Mouse (Mus musculus): Measurements from ENCODE around the gene Csnk2a2. TPM values are rescaled to one million over a fixed set of nuclear protein-coding genes. Genes with fewer than 3 reads are reported as not detected.
A peak's percentile ranks its signal among the peaks of the same experiment; 100 is the strongest.

Gene Csnk2a2
- polyA plus RNA-seq, 1 experiment from 2014 or later: 5.5 TPM

DNA sequence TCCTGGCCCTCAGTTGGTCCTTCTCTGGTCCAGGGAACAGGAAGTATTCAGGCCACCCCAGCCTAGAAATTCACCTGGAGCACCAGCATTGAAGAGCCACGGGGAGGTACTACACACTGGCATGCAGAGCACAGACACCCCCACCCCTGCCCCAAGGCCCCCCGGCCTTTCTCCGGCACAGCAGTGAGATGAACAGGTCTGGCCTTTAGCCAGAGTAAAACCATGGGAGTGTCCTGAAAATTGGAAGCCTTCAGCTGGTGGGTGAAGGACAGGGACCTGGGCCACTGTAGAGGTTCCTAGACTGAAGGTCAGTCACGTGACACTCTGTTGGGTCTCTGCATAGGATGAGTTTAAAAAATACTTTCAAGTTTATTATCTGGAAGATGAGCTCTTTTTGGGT lies 44.8 kb downstream of the Csnk2a2 start:
- no peak for ATAC-seq
- Histone ChIP-seq H3K27me3 (replicated peaks; ENCODE audit: control insufficient read depth, insufficient read depth, low read length) (no peaks in the 10 kb centered on the region), H3K4me1 (ENCODE audit: control insufficient read depth, insufficient read depth, low read length) (no peaks in the 10 kb centered on the region), H3K9me3 (ENCODE audit: control insufficient read depth, low read length) (no peaks in the 10 kb centered on the region), H3K9ac (ENCODE audit: low read depth, low read length) (no peak overlapping the region), H3K4me3 (ENCODE audit: low read length) (no peak overlapping the region), H3K4me2 (ENCODE audit: low read depth, low read length) (no peak overlapping the region), H3K36me3 (ENCODE audit: control insufficient read depth, insufficient read depth, low read length) (peaks cover 3% of the 10 kb centered on the region), H3K27ac (ENCODE audit: low read length) (no peak overlapping the region)
- 92% methylated on average over 4 of the region's 4 CpGs for WGBS

DNA sequence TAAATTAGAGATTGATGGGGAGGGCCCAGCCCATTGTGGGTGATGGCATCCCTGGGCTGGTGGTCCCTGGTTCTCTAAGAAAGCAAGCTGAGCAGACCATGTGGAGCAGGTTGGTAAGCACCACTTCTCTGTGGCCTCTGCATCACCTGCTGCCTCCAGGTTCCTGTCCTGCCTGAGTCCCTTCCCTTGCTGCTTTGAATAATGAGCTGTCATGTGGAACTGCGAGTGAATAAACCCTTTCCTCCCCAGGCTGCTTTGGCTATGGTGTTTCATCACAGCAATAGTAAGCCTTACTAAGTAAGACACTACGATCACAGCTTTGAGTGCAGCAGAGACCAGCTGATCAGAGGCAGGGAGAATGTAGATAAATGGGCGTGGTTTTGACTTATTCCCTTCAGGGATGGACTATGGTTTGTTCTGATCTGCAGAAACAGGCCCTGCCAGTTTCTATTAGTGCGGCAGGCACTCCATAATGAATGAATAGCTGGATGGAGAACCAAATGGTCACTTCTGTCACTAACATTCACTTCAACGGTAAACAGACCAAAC lies 48.3 kb downstream of the Csnk2a2 start:
- ATAC-seq: peak; percentile 64
- H3K27me3 ChIP-seq (replicated peaks; ENCODE audit: control insufficient read depth, insufficient read depth, low read length): no peaks in the 10 kb centered on the region
- no peaks in the 10 kb centered on the region for H3K9me3 ChIP-seq (ENCODE audit: control insufficient read depth, low read length)
- H3K4me2 ChIP-seq (ENCODE audit: low read depth, low read length): no peak overlapping the region
- H3K4me1 ChIP-seq (ENCODE audit: control insufficient read depth, insufficient read depth, low read length): no peaks in the 10 kb centered on the region
- WGBS: 41% methylated on average over 5 of the region's 5 CpGs
- no peaks in the 10 kb centered on the region for H3K36me3 ChIP-seq (ENCODE audit: control insufficient read depth, insufficient read depth, low read length)
- H3K4me3 ChIP-seq (ENCODE audit: low read length): no peak overlapping the region
- no peak overlapping the region for H3K9ac ChIP-seq (ENCODE audit: low read depth, low read length)
- H3K27ac ChIP-seq (ENCODE audit: low read length): no peak overlapping the region

DNA sequence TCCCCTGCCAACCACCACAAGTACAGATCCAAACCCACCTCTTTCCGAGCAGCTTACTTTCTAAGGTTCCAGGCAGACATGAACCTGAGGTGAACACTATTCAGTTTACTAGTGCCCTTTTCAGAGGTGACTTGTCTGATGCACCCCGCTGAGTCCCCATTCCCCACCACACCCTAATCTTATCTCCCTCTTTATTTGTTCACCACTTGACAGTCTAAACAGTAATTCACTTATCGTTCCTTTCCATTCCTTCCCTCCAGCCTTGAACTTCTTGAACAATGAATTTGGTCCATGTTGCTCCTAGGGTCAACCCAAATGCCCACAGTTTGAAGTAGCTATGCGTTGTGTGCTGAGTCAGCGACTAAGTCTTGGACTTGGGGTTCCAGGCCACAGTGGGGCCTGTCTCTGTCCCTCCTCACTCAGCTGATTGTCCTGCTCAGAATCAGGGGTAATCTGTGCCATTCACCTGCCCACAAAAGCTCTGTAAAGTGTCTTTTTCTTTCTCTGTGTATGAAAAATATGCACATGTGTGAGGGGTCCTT lies 49.6 kb downstream of the Csnk2a2 start:
- no peak for ATAC-seq
- Histone ChIP-seq H3K27me3 (replicated peaks; ENCODE audit: control insufficient read depth, insufficient read depth, low read length) (no peaks in the 10 kb centered on the region), H3K9ac (ENCODE audit: low read depth, low read length) (no peak overlapping the region), H3K4me1 (ENCODE audit: control insufficient read depth, insufficient read depth, low read length) (no peaks in the 10 kb centered on the region), H3K4me3 (ENCODE audit: low read length) (no peak overlapping the region), H3K36me3 (ENCODE audit: control insufficient read depth, insufficient read depth, low read length) (no peaks in the 10 kb centered on the region), H3K4me2 (ENCODE audit: low read depth, low read length) (no peak overlapping the region), H3K27ac (ENCODE audit: low read length) (no peak overlapping the region), H3K9me3 (ENCODE audit: control insufficient read depth, low read length) (no peaks in the 10 kb centered on the region)
- WGBS: 68% methylated on average over 5 of the region's 5 CpGs

DNA sequence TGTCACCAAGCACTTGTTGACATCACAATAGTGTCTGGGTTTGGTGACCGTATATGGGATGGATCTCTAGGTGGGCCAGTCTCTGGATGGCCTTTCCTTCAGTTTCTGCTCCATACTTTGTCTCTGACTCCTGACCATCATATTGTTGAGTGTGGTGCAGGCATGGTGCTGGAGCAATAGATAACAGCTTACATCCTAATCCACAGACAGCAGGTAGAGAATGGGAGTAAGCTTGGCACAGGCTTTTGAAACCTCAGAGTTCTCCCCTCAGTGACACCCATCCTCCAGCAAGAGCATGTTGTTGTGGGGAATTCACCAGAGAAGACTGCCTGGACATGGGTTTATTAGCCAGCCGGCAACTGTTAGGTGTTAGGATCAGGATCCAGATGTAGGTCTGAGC lies 50.4 kb downstream of the Csnk2a2 start:
- no peaks in the 10 kb centered on the region for H3K36me3 ChIP-seq (ENCODE audit: control insufficient read depth, insufficient read depth, low read length)
- H3K9ac ChIP-seq (ENCODE audit: low read depth, low read length): no peak overlapping the region
- H3K4me1 ChIP-seq (ENCODE audit: control insufficient read depth, insufficient read depth, low read length): no peaks in the 10 kb centered on the region
- WGBS: 91% methylated on average over 2 of the region's 2 CpGs
- no peaks in the 10 kb centered on the region for H3K9me3 ChIP-seq (ENCODE audit: control insufficient read depth, low read length)
- H3K4me3 ChIP-seq (ENCODE audit: low read length): no peak overlapping the region
- no peaks in the 10 kb centered on the region for H3K27me3 ChIP-seq (replicated peaks; ENCODE audit: control insufficient read depth, insufficient read depth, low read length)
- H3K4me2 ChIP-seq (ENCODE audit: low read depth, low read length): no peak overlapping the region
- H3K27ac ChIP-seq (ENCODE audit: low read length): no peak overlapping the region
- ATAC-seq: no peak

DNA sequence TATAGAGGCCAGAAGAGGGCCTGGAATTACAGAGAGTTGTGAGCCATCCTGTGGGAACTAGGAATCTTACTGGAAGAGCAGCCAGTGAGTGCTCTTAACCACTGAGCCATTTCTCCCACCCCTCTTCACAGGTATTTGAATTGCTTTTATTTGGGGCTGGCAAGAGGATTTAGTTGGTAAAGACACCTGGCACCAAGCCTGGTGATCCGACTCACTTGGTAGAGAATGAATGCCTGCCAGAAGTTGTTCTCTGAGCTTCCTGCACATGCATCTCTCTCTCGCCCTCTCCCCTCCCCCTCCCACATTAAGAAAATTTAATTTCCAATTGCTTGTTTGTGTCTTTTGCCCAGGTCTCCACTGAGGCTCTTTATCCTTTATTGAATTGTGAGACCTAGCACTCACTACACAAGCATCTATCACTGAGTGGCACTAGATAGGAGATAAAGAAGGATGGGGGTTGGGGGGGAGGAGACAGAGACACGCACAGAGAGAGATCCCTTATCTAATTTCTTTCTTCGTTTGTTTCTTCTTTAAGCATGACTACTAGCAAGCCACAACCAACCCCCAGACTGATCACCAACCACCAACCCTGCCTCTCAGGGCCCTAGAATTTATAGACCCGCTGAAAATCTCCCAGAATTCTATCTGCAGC lies 52.4 kb downstream of the Csnk2a2 start:
- WGBS: 51% methylated on average over 5 of the region's 5 CpGs
- Histone ChIP-seq H3K4me1 (ENCODE audit: control insufficient read depth, insufficient read depth, low read length) (peaks cover 13% of the 10 kb centered on the region), H3K9ac (ENCODE audit: low read depth, low read length) (no peak overlapping the region), H3K4me3 (ENCODE audit: low read length) (no peak overlapping the region), H3K36me3 (ENCODE audit: control insufficient read depth, insufficient read depth, low read length) (no peaks in the 10 kb centered on the region), H3K9me3 (ENCODE audit: control insufficient read depth, low read length) (no peaks in the 10 kb centered on the region), H3K27ac (ENCODE audit: low read length) (no peak overlapping the region), H3K27me3 (replicated peaks; ENCODE audit: control insufficient read depth, insufficient read depth, low read length) (no peaks in the 10 kb centered on the region), H3K4me2 (ENCODE audit: low read depth, low read length) (no peak overlapping the region)
- ATAC-seq: no peak

DNA sequence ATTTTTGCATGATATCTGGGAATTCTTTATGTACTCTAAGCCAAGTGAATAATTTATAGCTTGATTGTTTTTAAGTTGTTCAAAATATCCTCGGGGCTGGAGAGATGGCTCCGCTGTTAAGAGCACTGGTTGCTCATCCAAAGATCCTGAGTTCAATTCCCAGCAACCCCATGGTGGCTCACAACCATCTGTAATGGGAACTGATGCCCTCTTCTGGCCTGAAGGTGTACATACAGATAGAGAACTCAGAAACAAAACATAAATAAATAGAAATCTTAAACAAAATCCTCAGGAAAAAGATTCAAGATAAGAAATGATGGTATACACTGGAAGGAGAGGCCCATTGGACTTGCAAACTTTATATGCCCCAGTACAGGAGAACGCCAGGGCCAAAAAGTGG lies 53.9 kb downstream of the Csnk2a2 start:
- no peaks in the 10 kb centered on the region for H3K27me3 ChIP-seq (replicated peaks; ENCODE audit: control insufficient read depth, insufficient read depth, low read length)
- H3K9me3 ChIP-seq (ENCODE audit: control insufficient read depth, low read length): no peaks in the 10 kb centered on the region
- H3K36me3 ChIP-seq (ENCODE audit: control insufficient read depth, insufficient read depth, low read length): no peaks in the 10 kb centered on the region
- no peak overlapping the region for H3K9ac ChIP-seq (ENCODE audit: low read depth, low read length)
- no peak overlapping the region for H3K4me2 ChIP-seq (ENCODE audit: low read depth, low read length)
- no peak overlapping the region for H3K4me3 ChIP-seq (ENCODE audit: low read length)
- peaks cover 23% of the 10 kb centered on the region for H3K4me1 ChIP-seq (ENCODE audit: control insufficient read depth, insufficient read depth, low read length)
- 89% methylated on average over 3 of the region's 3 CpGs for WGBS
- no peak overlapping the region for H3K27ac ChIP-seq (ENCODE audit: low read length)
- ATAC-seq: no peak

DNA sequence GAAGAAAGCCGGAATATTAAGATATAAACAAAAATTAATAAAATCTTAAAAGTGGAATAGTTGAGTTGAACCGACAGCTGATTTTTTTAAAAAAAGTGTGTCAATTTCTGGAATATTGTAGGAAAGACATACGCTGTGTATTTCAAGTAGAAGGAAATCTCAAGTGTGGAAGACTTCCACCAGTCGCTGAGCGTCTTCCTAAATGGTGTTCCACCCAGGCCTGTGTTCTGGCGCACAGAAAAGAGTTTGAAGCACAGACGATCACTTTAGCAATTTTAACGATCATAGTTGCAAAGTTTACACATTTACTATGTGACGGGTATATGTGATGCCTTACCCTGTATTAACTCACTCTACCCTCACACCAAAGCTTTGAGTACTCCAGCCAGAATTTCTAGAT lies 54.4 kb downstream of the Csnk2a2 start:
- Histone ChIP-seq H3K4me2 (ENCODE audit: low read depth, low read length) (no peak overlapping the region), H3K27me3 (replicated peaks; ENCODE audit: control insufficient read depth, insufficient read depth, low read length) (no peaks in the 10 kb centered on the region), H3K4me3 (ENCODE audit: low read length) (no peak overlapping the region), H3K27ac (ENCODE audit: low read length) (no peak overlapping the region), H3K9me3 (ENCODE audit: control insufficient read depth, low read length) (no peaks in the 10 kb centered on the region), H3K9ac (ENCODE audit: low read depth, low read length) (no peak overlapping the region), H3K36me3 (ENCODE audit: control insufficient read depth, insufficient read depth, low read length) (no peaks in the 10 kb centered on the region), H3K4me1 (ENCODE audit: control insufficient read depth, insufficient read depth, low read length) (peaks cover 23% of the 10 kb centered on the region)
- WGBS: 91% methylated on average over 9 of the region's 9 CpGs
- no peak for ATAC-seq

DNA sequence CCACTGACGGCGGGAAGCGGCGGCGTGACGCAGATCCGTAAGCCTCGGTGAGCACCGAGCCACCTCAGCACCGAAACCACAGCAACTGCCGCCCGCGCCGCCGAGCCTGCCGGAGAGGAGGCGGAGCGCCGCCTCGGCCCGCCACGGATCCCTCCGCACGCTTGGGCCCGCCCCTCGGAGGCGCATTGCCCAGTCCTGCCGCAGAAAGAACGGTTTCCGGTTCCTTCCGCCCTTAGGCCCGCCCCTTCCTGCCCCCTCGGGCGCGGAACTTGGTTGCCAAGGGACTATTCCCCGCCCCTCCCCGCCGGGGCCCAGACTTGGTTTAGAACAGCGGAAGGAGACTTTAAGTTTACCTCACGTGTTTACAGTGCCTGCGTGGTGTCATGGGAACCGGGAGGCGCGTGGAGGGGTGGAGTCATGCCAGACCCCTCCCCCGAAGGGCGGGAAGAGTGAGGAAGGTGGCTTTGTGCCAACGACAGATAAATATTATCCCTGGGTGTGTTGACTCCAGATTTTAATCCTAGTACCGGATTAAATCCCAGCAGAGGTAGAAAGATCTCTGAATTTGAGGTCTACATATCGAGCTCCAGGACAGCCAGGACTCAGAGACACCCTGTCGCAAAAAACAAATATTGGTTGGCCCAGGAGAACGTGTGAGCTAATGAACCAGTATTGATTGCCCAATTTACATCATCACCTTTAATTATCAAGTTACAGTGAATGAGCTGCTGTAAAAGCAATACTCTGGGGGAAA lies 55.0 kb downstream of the Csnk2a2 start, which contains the start of gene Cfap20:
Cfap20 (minus strand) TSS at position 184 of the 754 bp plus-strand sequence.
- Histone ChIP-seq H3K9me3 (ENCODE audit: control insufficient read depth, low read length) (no peaks in the 10 kb centered on the region), H3K4me2 (ENCODE audit: low read depth, low read length) (peak within 1 kb of the TSS; percentile 79), H3K36me3 (ENCODE audit: control insufficient read depth, insufficient read depth, low read length) (no peaks in the 10 kb centered on the region), H3K4me1 (ENCODE audit: control insufficient read depth, insufficient read depth, low read length) (peaks cover 26% of the 10 kb centered on the region), H3K4me3 (ENCODE audit: low read length) (peak within 1 kb of the TSS; percentile 94), H3K27ac (ENCODE audit: low read length) (peak within 1 kb of the TSS; percentile 90), H3K27me3 (replicated peaks; ENCODE audit: control insufficient read depth, insufficient read depth, low read length) (no peaks in the 10 kb centered on the region), H3K9ac (ENCODE audit: low read depth, low read length) (peak within 1 kb of the TSS; percentile 85)
- peak; percentile 96 for ATAC-seq
- WGBS: 1% methylated on average over 51 of the region's 51 CpGs

DNA sequence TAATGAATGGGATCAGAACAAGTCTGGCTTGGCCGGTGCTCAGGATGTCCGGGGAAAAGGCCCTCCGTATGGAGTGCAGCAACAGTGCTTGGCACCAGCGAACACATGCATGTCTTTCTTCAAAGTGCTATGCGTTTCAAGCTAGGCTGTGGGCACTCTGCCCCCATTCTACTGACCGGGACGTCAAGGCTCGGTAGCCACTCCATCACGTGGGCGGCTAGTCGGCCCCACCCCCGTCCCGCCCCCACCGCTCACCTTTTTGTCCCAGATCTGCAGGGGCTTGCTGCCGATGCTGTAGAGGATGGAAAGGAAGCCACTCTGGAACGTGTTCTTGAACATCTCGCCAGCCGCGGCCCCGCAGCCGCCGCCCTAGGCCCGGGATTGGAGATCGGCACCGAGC lies 55.6 kb downstream of the Csnk2a2 start:
- H3K27me3 ChIP-seq (replicated peaks; ENCODE audit: control insufficient read depth, insufficient read depth, low read length): no peaks in the 10 kb centered on the region
- H3K4me2 ChIP-seq (ENCODE audit: low read depth, low read length): peak overlapping the region; percentile 79
- peaks cover 33% of the 10 kb centered on the region for H3K4me1 ChIP-seq (ENCODE audit: control insufficient read depth, insufficient read depth, low read length)
- H3K9me3 ChIP-seq (ENCODE audit: control insufficient read depth, low read length): no peaks in the 10 kb centered on the region
- ATAC-seq: no peak; the same call in 1 of the 2 replicates
- peak overlapping the region; percentile 94 for H3K4me3 ChIP-seq (ENCODE audit: low read length)
- under 1% methylated on average over 25 of the region's 25 CpGs for whole genome bisulfite sequencing
- peak overlapping the region; percentile 85 for H3K9ac ChIP-seq (ENCODE audit: low read depth, low read length)
- peak overlapping the region; percentile 90 for H3K27ac ChIP-seq (ENCODE audit: low read length)
- no peaks in the 10 kb centered on the region for H3K36me3 ChIP-seq (ENCODE audit: control insufficient read depth, insufficient read depth, low read length)
